Mouse (Mus musculus): Measurements from ENCODE around the gene Fbxl18. TPM values are rescaled to one million over a fixed set of nuclear protein-coding genes. Genes with fewer than 3 reads are reported as not detected.

Fbxl18 gene
- polyA plus RNA-seq, 1 experiment: 23.0 TPM

DNA sequence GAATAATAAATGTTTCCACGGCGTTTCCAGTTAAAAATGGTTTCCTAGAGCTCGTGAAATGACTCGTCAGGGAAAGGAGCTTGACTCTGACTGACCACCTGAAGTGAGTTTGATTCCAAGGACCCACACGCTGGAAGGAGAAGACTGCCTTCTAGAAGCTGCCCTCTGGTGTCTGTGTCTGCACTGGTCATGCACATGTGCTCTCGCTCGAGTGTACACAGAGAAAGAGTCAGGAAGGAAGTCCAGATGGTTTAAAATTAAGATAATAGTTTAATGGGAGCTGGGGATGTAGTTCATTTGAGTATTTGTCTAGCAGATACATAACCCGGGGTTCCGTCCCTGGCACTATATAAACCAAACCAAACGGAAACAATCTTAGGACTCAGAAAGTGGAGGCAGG is 971 bp upstream of the Fbxl18 start:
- no peak for TF ChIP-seq GATA1 (IDR thresholded peaks at IDR 0.05; ENCODE audit: low read length)

DNA sequence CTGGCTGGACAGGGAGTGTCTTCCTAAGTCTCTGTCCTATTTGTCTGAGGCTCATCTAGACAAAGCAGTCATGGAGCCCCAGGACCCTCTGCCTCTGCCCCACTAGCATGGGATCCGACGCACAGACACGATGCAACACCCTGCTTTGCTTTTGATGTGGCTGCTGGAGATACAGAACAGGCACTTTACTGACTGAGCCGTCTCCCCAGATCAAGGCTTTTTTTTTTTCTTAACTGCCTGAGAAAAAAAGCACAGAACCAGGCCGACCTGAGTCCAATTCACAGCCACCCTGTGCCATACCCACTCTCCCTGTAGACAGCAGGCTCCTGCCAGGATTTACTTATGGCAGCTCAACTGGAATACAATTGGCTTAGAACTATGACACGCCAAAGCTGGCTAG is 3.8 kb downstream of the Fbxl18 start:
- TF ChIP-seq GATA1 (IDR thresholded peaks at IDR 0.05; ENCODE audit: low read length): no peak

DNA sequence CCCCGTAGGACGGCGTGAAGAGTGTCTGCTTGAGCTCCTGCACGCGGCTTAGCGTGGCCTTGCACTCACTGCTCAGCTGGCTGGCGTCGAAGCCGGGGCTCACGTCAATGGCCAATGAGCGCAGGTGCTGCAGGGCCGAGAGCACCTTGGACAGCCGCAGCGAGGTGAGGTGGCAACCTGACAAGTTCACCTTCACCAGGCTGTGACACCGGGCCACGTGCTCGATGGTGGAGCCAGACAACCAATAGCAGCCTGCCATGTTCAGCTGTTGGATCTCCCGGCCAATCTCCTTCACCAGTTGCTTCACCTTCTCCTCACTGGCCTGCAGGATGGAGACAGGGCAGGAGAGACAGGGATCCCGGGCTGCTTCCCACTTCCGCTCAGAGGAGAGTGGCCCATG is 8.5 kb downstream of the Fbxl18 start:
- TF ChIP-seq GATA1 (IDR thresholded peaks at IDR 0.05; ENCODE audit: low read length): no peak

DNA sequence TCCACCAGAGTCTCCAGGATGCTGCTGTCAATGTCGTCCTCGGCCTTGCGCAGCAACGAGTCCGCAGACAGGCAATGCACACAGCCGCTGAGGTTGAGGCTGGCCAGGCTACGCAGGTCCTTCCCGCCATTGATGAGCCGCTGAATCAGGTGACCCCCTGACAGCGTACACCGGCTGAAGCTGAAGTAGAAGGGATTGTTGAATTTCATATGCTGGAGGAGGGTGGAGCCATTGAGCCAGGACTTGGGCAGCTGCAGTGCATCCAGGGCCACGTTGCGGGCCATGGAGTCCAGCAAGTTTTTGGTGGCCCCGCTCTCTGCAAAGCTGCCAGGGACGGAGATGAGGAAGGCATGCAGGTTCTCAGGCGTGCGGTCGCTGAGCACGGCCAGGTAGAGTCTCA is 9.0 kb downstream of the Fbxl18 start:
- TF ChIP-seq GATA1 (IDR thresholded peaks at IDR 0.05; ENCODE audit: low read length): no peak

DNA sequence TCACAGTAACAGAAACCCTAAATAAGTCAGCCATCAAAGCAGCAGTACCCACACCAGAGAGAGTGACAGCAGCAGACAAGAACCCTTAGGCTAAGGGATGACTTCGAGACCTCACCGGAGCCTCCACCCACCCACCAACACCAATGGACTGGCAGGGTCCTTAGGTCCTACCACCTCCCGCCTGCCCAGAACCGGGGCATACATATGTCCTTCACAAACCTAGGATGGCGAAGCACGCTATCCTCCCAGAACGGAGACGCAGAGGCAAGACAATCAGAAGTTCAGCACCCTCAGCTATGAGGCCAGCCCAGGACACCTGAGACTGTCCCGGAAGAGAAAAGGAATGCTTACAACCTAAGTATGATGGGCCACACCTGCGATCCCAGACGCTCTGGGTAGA is 12.8 kb downstream of the Fbxl18 start:
- no peak for TF ChIP-seq GATA1 (IDR thresholded peaks at IDR 0.05; ENCODE audit: low read length)

DNA sequence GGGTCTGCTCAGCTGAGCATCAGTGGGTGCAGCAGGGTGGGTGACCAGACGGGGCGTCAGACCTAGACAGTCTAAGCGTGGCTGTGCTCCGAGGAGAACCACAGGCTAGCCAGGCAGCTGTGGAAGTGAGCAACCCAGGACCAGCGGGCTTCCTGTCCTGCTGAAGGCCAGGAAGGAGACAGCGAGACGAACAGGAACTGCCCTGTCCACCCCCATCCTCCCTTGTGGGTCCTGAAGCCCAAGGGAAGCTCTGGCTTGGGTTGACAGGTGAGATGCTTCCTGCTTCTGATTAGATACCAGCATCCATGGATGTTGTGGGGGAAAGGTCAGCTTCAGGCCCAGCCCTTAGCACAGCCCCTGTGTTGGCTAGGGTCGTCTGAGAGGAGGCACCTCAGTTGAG is 13.3 kb downstream of the Fbxl18 start:
- TF ChIP-seq GATA1 (IDR thresholded peaks at IDR 0.05; ENCODE audit: low read length): no peak

DNA sequence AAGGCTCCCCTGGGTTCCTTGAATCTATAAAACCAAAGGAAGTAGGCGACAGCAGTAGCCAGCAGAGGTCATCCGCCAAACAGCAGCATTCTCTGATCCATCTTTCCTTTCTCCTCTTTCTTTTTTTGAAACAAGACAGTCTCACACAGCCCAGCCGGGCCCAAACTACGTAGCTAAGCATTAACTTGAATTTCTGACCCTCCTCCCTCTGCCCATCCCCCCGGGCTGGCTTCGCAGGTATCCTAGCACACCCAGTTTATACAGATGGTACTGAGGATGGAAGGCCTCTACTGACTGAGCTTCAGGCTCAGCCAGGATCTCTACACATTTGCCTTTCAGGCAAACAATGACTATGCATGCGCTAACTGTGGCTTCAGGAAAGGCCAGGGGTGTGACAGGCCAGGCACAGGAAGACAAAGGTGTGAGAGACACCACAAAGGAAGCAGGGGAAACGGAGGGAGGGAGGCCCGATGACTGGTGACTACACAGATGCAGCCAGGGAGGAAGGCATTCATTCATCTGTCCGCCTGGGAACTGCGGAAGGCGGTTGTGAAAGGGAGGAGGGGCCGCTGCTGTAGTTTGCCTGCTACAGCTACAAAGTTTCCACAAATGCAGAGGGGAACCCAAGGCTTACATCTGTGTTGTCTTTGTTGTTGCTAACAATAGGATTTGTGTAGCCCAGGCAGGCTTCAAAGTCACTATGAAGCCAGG is 14.3 kb downstream of the Fbxl18 start:
- no peak for TF ChIP-seq GATA1 (IDR thresholded peaks at IDR 0.05; ENCODE audit: low read length)

DNA sequence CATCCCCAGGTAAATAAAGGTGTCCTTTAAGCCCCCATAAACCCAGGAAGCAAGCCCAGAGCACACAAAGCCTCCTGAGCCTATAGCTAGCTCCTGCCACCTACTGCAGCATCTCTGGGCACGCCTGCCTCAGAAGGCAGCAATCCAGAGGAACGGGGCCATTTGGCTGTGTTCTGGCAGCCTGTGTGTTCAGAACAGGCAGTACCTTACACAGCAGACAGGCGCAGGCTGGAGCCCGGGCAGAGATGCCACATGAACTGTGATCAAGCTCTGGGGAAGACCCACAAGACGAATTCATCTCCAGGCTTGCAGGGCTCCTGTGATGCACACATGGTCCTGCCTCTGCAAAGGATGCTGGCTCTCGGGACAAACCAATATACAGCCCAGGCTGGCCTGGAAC is 15.0 kb downstream of the Fbxl18 start:
- no peak for TF ChIP-seq GATA1 (IDR thresholded peaks at IDR 0.05; ENCODE audit: low read length)

DNA sequence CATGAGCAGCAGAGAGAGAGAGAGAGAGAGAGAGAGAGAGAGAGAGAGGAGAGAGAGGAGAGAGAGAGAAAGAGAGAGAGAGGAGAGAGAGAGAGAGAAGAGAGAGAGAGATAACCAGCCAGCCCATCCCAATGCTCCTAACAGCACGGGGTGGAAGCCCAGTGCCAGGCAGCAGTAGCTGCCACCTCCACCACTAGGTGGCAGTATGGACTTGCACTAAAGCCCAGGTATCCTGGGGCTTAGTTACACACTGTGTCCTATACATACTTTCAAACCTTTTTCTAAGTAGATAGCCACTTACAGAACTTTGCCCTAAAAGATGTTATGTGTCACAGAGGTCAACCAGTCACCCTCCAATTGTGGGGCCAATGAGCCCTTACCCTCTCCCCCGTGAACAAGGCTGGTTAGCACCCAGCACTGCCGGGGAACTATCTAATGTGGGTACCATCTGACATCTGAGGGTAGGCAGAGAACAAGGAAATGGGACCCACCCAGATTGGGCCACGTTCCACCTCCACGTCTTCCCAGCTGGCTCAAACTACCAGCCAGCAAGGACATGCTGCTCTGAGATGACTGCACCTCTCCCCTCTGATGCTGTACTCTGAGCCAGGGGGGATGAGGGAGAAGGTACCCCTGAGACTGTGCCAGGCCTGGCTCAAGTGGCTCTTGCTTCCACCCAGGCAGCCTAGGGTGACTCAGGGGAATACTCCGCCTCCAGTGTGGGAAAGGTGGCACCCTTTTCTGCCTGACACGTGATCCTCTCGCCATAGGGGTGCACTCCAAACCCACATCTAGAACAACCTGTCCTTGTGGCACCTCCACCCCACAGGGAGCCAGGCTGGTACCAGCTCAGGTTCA is 15.7 kb downstream of the Fbxl18 start:
- no peak for TF ChIP-seq GATA1 (IDR thresholded peaks at IDR 0.05; ENCODE audit: low read length)

DNA sequence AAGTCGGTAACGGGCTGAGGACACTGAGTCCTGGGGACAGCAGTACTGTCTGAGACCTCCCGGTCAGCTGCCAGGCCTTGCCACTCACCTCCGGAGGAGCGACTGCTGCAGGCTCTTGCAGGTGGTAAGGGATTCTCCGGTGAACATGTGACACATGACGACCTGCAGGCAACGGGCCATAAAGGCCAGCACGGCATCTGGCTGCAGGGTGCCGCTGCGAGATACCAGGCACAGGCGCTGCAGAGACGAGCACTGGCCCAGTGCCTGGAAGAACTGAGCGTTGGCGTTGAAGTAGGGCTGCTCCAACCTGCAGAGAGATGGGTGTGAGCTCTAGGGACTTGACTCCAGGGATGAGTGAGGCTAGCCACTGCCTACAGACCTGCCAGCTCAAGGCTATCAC is 16.7 kb downstream of the Fbxl18 start:
- no peak for TF ChIP-seq GATA1 (IDR thresholded peaks at IDR 0.05; ENCODE audit: low read length)

DNA sequence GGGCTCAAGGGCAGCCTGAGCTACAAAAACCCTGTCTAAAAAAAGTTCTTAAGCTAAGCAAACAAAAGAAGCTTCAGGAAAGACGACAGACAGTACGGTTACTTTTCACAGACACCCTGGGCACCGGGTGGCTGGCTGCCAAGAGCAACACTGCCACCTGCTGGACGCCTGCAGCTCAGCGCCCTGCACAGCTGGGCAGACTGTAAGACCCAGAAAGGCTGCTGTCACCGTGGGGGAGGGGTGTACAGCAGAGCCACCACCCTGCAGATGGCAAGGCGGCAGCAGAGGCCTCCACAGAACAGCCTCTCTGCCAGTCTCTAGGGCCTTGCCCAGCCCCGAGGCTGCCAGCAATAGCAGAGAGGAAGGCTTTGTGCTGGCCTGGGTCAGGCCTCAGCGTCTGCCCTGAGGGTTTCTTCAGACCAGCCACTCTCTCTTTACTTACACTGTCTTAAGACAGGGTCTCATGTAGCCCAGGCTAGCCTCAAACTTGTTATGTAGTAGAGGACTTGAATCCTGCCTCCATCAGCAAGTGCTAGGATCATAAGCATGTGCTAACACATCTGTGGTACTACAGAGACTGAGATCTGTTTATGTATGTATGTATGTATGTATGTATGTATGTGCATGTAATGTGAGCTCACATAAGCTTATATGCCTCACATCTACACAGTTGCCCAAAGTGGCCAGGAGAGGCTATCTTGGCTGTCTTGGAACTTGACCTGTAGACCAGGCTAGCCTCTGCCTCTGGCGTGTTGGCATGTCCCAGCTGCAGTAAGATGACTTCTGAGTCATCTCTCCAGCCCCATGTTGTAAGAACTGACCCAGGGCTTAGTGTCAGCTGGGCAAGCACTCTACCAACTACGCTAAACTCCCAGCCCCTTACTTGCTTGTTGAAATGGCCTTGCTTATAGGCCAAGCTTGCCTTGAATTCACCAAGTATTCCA is 17.6 kb downstream of the Fbxl18 start:
- no peak for TF ChIP-seq GATA1 (IDR thresholded peaks at IDR 0.05; ENCODE audit: low read length)

DNA sequence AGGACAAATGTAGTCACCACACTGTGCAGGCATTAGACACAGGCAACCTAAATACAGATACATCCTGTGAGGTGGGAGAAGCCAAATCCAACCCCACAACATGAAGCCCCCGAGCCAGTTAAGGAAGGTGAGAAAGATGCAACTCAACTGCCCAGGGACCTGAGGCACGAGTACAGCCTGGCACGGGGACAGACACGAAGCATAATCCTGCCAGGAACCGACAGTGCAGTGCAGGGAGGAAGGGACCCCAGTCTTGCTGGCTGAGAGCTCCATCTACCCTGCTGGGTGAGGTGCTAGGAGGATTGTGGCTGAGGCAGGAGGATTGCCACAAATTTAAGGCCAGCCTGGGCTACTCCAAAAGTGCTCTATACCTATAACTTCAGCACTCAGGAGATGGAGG is 18.3 kb downstream of the Fbxl18 start:
- no peak for TF ChIP-seq GATA1 (IDR thresholded peaks at IDR 0.05; ENCODE audit: low read length)

DNA sequence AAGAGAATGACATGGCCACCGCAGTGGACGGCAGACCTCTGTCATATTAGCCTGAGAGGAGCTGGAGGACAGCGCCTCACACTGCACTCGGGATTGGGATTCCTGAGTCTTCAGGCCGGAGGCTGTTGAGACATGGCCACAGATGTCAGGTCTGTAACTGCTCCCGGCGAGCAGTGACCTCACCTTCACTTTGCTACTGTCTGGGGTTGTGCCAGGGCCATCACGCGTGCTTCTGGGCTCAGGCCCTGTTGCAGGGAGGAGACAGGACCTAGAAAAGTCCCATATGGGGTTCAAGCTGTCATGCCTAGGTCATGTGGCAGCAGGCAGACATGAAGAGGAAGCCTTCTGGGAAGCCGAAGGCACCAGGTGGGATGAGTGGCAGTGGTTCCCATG is 19.7 kb downstream of the Fbxl18 start:
- TF ChIP-seq GATA1 (IDR thresholded peaks at IDR 0.05; ENCODE audit: low read length): no peak

DNA sequence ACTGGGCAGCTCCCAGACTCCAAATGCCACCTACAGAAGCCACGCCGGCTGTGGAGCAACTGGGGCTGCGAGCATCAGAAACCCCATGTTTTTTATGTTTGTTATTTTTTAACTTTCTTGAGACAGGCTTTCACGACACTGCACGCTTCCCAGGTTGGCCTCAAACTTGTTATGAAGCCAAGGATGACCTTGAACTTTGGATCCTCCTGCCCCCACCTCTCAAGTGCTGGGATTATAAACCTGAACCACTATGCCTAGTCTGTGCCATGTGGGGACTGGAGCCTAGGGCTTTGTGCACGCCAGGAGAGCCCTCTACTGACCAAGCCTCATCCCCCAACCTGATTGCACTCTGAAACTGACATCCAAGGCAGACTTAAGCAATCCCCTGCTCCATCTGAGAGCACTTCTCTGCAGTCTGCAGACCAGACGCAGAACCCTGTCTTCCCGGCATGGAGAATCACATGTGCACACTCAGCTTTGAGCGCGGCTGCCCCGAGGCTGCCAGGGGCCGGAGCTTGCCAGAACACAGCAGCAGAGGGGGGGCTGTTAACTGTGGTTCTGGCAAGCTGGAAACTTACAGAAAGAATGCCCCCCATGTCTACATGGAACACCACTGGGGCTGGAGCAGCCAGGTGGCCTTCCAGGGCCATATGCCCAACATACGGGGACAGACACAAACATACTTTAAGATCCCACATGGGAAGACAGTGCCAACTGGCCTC is 20.3 kb downstream of the Fbxl18 start:
- TF ChIP-seq GATA1 (IDR thresholded peaks at IDR 0.05; ENCODE audit: low read length): no peak

DNA sequence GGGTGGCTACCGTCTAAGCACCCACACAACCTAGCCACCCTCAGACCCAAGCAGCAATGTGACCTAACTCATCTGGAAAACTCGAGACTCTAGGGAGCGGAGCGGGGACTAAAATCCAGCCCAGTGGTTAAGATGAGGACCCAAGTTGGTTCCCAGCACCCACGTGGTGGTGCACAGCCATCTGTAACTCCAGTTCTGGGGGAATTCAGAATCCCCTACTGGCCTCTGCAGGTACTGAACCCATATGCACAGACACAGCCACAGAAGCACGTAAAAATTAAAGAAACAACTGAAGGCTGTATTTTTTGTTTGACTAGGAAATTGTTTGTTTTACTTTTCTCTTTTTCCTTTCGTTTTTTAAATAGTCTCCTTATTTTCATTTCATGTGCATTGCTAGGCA is 21.5 kb downstream of the Fbxl18 start:
- TF ChIP-seq GATA1 (IDR thresholded peaks at IDR 0.05; ENCODE audit: low read length): no peak

Data from G1E-ER4 (cell line).